Mouse (Mus musculus): ENCODE data around the gene Slc41a2. TPM values are rescaled to one million over a fixed set of nuclear protein-coding genes. Genes with fewer than 3 reads are reported as not detected.

Slc41a2 gene
- polyA plus RNA-seq, 1 experiment from 2014 or later = 2.6 TPM

- Histone ChIP-seq H3K9me3 (no peaks in the 10 kb centered on the region), H3K4me3 (no peak overlapping the region), H3K4me2 (replicated peaks) (no peak overlapping the region), H3K36me3 (peaks cover 5% of the 10 kb centered on the region), H3K9ac (no peak overlapping the region), H3K27me3 (replicated peaks) (no peaks in the 10 kb centered on the region), H3K4me1 (peaks cover 14% of the 10 kb centered on the region), H3K27ac (no peak overlapping the region)
- no peak for ATAC-seq (ENCODE audit: low FRiP score, low read depth)
- WGBS = 92% methylated on average over 8 of the region's 8 CpGs
Observed at GRCm38 (mm10) chr10:83186167-83186566, 151.5 kb downstream of the Slc41a2 start.

GRCm38 (mm10) chr10:83185121-83185520, 152.6 kb downstream of the Slc41a2 start:
- Histone ChIP-seq H3K4me2 (replicated peaks) (no peak overlapping the region), H3K27me3 (replicated peaks) (no peaks in the 10 kb centered on the region), H3K9me3 (no peaks in the 10 kb centered on the region), H3K4me1 (peaks cover 14% of the 10 kb centered on the region), H3K4me3 (no peak overlapping the region), H3K36me3 (no peaks in the 10 kb centered on the region), H3K9ac (no peak overlapping the region), H3K27ac (no peak overlapping the region)
- 87% methylated on average over 6 of the region's 6 CpGs for WGBS
- ATAC-seq (ENCODE audit: low FRiP score, low read depth) = no peak

GRCm38 (mm10) chr10:83184480-83185069, 153.1 kb downstream of the Slc41a2 start:
- no peak overlapping the region for H3K9ac ChIP-seq
- WGBS = 84% methylated on average over 7 of the region's 7 CpGs
- H3K27ac ChIP-seq = no peak overlapping the region
- no peaks in the 10 kb centered on the region for H3K36me3 ChIP-seq
- H3K4me1 ChIP-seq = peaks cover 14% of the 10 kb centered on the region
- H3K9me3 ChIP-seq = no peaks in the 10 kb centered on the region
- H3K27me3 ChIP-seq (replicated peaks) = no peaks in the 10 kb centered on the region
- H3K4me3 ChIP-seq = no peak overlapping the region
- no peak overlapping the region for H3K4me2 ChIP-seq (replicated peaks)
- no peak for ATAC-seq (ENCODE audit: low FRiP score, low read depth)

GRCm38 (mm10) chr10:83183634-83184479, 153.8 kb downstream of the Slc41a2 start:
- no peak overlapping the region for H3K9ac ChIP-seq
- H3K4me3 ChIP-seq = no peak overlapping the region
- no peak overlapping the region for H3K27ac ChIP-seq
- no peaks in the 10 kb centered on the region for H3K27me3 ChIP-seq (replicated peaks)
- no peak overlapping the region for H3K4me2 ChIP-seq (replicated peaks)
- peaks cover 14% of the 10 kb centered on the region for H3K4me1 ChIP-seq
- 71% methylated on average over 12 of the region's 12 CpGs for WGBS
- no peaks in the 10 kb centered on the region for H3K9me3 ChIP-seq
- no peaks in the 10 kb centered on the region for H3K36me3 ChIP-seq
- no peak for ATAC-seq (ENCODE audit: low FRiP score, low read depth)

GRCm38 (mm10) chr10:83182573-83182960, 155.1 kb downstream of the Slc41a2 start:
- ATAC-seq (ENCODE audit: low FRiP score, low read depth) = 0 out of 2 replicates have a peak, but pooled peaks have one; percentile 38

GRCm38 (mm10) chr10:83181831-83182572, 155.7 kb downstream of the Slc41a2 start:
- Histone ChIP-seq H3K9me3 (no peaks in the 10 kb centered on the region), H3K36me3 (no peaks in the 10 kb centered on the region), H3K27me3 (replicated peaks) (no peaks in the 10 kb centered on the region), H3K9ac (no peak overlapping the region), H3K4me3 (no peak overlapping the region), H3K4me1 (peaks cover 14% of the 10 kb centered on the region), H3K27ac (no peak overlapping the region), H3K4me2 (replicated peaks) (no peak overlapping the region)
- WGBS = 73% methylated on average over 15 of the region's 15 CpGs
- 0 out of 2 replicates have a peak, but pooled peaks have one; percentile 15 for ATAC-seq (ENCODE audit: low FRiP score, low read depth)

More at GRCm38 (mm10) chr10:83182573-83182960, 155.1 kb downstream of the Slc41a2 start:
- no peak overlapping the region for H3K27ac ChIP-seq
- H3K9ac ChIP-seq = no peak overlapping the region
- H3K36me3 ChIP-seq = no peaks in the 10 kb centered on the region
- no peak overlapping the region for H3K4me2 ChIP-seq (replicated peaks)
- no peak overlapping the region for H3K4me3 ChIP-seq
- no peaks in the 10 kb centered on the region for H3K27me3 ChIP-seq (replicated peaks)
- peaks cover 14% of the 10 kb centered on the region for H3K4me1 ChIP-seq
- 27% methylated on average over 8 of the region's 8 CpGs for WGBS
- H3K9me3 ChIP-seq = no peaks in the 10 kb centered on the region

Other genes with a start within 250 kb of the Slc41a2 start
- 0.93 and 1.00 TPM in 2 replicates for gene D10Wsu102e, start 22.3 kb upstream of the Slc41a2 start, polyA plus RNA-seq (2016; fragmentation: Nextera tagmentation; extraction: Ambion mirVana)
- gene Aldh1l2, start 196.3 kb upstream of the Slc41a2 start, polyA plus RNA-seq (2016; fragmentation: Nextera tagmentation; extraction: Ambion mirVana) = 12.8 TPM in 2 replicates
- 36.8 and 41.0 TPM in 2 replicates for gene Washc4, start 205.9 kb upstream of the Slc41a2 start, polyA plus RNA-seq (2016; fragmentation: Nextera tagmentation; extraction: Ambion mirVana)

Data from neural tube, embryonic 12.5 days (tissue).